Mouse (Mus musculus) thymus, postnatal 0 days (tissue): Measurements from ENCODE around the gene Esyt2. TPM values are rescaled to one million over a fixed set of nuclear protein-coding genes. Genes with fewer than 3 reads are reported as not detected.
A peak's percentile ranks its signal among the peaks of the same experiment; 100 is the strongest.
"Not testable (repeated sequence)": the region's sequence is repeated elsewhere in the genome, so short reads cannot be mapped to it uniquely, and the experiment has no call there.

Source experiments
- DNase-seq: peaks from one replicate; pipeline ENCODE4 v3.0.0-alpha.2; 2015; ENCODE audit warnings: low spot score
- polyA plus RNA-seq: library from polyadenylated mRNA; unstranded; fragments of >200 nt; fragmentation: Nextera tagmentation; extraction: Ambion mirVana; gene quantifications from 2 replicates; pipeline ENCODE4 v1.2.1, GENCODE M21; 2015

The Esyt2 gene
- polyA plus RNA-seq, result 19.5 and 23.6 TPM in 2 replicates

GRCm38 (mm10) chr12:116280653-116281364, at the start of gene Esyt2:
Gene Esyt2 (plus strand): TSS chr12:116281196.
- peak; percentile 99 for DNase-seq

- no peak for DNase-seq
These were observed 49.4 kb upstream of the Esyt2 start for GRCm38 (mm10) chr12:116231612-116232011.

DNA sequence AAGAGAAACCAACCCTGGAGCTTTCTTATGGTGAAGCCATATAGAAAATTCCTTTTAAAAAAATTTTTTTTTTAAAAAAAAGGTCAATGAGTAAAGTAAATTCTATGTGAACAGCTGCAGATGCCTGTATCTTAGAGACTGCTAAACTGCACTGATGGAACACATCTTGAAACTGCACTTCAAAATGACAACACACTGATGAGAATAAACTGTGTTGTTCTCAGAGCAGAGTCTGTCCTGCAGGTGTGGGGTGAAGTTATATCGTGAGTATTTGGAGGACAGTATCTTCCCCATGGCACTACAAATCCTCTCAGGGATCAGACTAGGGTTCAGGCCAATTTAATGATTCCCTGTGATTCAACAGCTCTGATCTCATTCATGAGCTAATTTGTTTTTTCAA, 48.9 kb upstream of the Esyt2 start:
- no peak for DNase-seq

DNA sequence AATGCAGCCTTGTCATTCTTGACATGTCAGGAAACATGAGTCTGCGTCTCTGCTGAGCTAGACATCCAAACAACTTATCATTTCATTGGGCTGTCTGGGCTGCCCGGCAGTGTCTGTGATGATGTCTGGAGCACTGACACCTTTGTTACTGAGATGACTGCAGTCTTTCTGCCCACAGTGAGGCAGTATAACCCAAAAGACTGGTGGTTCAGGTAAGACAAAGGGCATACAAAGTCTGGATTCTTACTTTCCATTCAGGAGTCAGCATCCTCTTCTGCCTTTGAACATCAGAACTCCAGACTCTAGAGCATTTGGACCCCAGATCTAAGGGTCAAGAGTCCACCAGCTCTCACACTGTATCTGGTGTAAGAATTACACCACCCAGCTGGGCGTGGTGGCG, 45.6 kb upstream of the Esyt2 start:
- DNase-seq, result peak; percentile 39

DNA sequence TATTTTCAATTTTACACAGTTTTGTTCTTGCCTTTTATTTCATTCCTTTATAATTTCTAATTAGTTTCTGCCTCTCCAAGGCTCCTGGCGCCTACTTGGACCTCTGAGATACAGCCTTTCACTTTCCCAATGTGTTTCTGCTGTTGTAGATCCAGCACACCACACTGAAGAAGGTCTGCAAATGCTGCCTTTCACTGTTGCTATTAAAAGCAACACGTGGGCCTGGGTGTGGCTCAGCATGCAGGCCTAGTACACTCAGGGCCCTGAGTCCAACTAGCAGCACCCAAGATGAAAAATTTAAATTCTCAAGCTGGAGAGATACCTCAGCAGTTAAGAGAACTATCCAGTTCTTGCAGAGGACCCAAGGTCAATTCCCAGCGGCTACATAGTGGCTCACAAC, 44.3 kb upstream of the Esyt2 start:
- no peak for DNase-seq

DNA sequence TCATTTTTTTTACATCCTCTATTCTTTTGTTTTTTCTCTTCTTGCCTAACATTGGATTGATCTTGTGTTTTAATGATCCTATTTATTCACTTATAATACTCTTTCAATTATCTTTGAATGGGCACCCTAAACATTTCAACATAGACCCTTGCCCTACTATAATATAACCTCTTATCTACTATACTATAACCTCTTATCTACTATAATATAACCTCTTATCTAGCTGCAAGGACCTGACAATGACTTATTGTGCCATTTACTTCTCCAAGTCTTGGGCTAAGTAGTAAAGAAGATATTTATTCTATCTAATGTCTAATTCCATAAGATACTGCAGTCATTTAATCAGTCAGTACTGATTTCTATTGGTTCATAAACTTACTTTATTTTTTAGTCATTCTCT, 42.6 kb upstream of the Esyt2 start:
- DNase-seq, result no peak

GRCm38 (mm10) chr12:116238803-116239202, 42.2 kb upstream of the Esyt2 start:
- DNase-seq, result no peak

GRCm38 (mm10) chr12:116244601-116245000, 36.4 kb upstream of the Esyt2 start:
- DNase-seq, result no peak

DNA sequence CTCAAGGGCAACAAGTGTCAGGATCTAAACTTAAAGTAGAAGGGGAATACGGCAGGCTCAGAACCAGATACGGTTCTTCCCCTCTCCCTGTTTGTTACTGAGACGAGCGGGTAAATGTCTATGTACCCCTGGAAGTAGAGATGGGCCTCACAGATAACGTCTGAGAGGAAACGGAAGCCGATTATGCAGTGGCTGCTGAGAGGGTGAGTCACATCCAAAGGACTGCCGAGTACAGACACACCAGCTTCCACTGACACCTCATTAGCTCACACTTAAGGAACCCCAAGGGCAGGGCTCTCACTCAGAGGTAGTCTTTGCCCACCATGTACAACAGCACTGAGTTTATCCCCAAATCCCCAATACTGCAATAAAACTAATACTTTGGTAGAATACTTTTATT, 26.3 kb upstream of the Esyt2 start:
- DNase-seq, result peak; percentile 77

GRCm38 (mm10) chr12:116255636-116256035, 25.4 kb upstream of the Esyt2 start:
- DNase-seq, result no peak

GRCm38 (mm10) chr12:116258321-116258720, 22.7 kb upstream of the Esyt2 start:
- no peak for DNase-seq

DNA sequence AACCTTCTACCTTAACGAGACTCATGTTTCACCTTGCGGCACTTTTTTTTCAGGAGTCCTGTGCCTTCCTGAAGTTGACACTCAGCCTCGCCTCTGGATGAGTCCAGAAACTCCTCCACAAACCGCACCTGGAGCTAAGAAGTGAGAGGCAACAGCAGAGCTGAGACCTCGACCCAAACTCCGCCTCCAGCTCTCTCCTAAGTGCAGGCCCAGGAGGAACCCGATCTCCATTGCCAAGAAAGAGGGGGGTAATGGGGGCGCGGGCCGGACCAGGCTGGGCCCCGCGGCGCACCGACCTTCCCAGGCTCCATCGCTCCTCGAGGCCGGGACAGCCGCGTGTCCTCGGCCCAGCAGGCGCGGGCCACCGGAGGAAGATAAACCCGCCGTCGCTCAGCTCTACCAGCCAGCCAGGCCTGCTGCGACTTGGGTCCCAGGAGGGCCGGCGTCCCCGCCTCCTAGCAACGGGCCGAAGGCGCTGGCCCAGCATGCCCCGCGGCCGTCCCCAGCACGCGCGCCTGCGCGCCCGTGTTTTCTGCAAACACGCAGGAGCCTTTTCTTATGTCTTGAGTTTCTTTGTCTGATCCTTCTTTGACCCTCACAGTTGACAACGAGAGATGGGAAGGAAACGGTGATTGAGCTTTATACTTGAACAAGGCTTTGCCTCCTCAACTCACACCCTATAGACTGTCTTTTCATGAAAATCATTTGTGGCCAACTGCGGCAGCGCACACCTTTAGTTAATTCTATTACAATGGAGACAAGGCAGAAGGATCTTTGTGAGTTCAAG, 18.2 kb upstream of the Esyt2 start, which contains the start of gene Wdr60:
Gene Wdr60, minus strand, starts transcription at position 468 of the 787 bp plus-strand sequence.
- DNase-seq, result peak; percentile 88

GRCm38 (mm10) chr12:116264756-116265155, 16.2 kb upstream of the Esyt2 start:
- no peak for DNase-seq

GRCm38 (mm10) chr12:116265275-116265674, 15.7 kb upstream of the Esyt2 start:
- DNase-seq, result no peak

DNA sequence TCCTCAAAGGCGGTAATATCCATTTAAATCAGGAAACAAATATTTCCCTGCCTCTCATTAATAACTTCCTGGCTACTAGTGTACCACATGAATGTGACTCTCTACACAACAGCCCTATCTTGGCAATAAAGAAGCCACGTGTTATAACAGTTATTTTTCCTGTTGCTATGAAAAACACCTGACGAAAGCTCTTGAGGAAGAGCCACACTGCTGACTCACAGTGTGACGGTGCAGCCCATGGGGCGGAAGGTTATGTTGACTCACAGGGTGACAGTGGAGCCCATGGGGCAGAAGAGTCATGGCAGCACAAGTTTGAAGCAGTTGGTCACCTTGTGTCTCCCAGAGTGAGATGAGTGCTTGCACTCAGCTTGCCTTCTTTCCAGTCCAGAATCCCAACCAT, 11.5 kb upstream of the Esyt2 start:
- no peak for DNase-seq

DNA sequence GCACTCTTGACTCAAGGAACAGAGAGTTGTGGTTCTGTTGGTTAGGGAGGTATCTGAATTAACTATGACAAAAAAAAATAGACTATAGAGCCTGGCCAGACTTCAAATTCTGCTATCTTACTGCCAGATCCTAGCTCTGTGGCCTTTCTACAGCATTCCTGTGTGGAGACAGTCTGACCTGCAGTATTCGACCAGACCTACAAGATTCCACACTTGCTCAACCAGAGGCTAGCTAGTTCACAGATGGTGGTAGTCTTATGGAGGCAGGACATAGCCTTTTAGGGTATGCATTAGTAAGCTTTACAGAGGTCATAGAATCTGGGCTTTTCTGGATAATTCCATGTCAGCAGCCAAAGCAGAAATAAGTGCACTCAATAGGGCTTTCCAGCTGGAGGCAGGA, 10.5 kb upstream of the Esyt2 start:
- no peak for DNase-seq

DNA sequence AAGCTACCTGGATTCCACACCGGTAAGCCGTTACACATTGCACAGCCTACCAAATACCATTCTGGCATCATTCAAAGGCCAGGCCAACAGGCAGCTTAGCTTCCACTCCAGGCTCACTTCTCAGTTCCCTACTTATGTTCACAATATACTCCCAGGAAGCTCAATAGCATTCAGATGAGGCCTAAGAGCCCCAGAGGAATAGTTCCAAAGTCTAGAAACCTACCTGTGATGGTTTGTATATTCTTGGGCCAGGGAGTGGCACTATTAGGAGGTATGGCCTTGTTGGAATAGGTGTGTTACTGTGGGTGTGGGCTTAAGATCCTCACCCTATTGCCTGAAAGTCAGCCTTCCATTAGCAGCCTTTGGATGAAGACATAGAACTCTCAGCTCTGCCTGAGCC, 9.9 kb upstream of the Esyt2 start:
- DNase-seq, result no peak

DNA sequence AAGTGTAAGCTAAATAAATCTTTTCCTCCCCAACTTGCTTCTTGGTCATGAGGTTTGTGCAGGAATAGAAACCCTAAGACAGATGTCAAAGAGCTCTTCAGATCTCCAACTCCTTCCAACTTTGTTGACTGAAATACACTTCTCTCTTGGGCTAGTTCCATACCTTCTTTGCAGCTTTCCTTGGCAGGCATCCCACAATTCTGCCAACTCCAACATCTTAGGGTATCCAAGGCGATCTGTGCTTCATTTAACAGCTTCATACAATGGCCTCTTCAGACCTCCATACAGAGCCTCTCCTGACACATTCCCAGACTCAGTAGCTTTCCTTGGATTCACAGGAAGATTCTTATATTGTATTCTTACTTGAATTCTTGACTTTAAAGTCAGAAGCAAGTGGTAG, 7.3 kb upstream of the Esyt2 start:
- DNase-seq, result no peak

DNA sequence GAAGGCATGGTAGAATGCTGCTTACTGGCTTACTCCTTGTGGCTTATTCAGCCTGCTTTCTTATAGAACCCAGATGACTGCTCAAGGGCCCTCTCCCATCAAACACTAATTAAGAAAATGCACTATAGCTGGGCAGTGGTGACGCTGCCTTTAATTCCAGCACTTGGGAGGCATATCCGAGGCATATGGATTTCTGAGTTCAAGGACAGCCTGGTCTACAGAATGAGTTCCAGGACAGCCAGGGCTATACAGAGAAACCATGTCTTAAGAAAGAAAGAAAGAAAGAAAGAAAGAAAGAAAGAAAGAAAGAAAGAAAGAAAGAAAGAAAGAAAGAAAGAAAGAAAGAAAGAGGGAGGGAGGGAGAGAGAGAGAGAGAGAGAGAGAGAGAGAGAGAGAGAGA, 5.9 kb upstream of the Esyt2 start, which contains the start of gene Gm11027:
Gene Gm11027, plus strand, starts transcription at position 301 of the 400 bp plus-strand sequence.
- DNase-seq, result not testable (repeated sequence)

DNA sequence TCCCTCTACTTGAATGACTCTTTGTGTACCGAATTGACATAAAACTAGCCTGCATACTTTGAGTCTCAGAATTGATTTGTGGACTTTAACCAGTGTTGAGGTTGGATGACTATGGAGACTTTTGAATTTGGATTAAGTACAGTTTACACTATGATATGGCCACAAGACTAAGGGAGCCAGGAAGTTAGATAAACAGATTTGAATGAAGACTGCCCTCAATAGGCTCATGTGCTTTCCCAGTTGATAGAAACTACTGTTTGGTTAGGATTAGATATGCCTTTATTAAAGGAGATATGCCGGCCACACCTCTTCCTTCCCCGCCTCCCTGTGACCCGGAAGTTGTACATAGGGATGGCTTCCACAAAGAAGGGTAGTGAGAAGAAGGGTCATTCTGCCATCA, 5.4 kb upstream of the Esyt2 start:
- no peak for DNase-seq

DNA sequence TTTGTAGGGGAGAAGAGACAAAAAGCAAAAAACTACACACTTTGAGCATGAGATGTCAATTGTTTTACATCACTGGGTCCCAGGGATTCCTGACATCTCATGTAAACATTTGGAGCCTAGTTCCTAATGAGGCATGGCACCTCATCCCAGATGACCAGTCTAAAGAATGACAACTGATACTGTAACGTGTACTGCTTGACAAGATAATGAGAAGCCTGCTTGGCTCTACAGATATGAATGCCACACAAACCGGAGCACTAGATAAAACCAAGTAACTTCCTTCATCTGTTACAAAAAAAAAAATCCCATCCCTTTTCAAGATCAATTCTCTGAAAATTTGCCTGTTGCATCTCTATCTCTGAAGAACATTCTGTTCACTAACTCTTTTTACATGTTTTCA, 4.0 kb upstream of the Esyt2 start:
- no peak for DNase-seq

DNA sequence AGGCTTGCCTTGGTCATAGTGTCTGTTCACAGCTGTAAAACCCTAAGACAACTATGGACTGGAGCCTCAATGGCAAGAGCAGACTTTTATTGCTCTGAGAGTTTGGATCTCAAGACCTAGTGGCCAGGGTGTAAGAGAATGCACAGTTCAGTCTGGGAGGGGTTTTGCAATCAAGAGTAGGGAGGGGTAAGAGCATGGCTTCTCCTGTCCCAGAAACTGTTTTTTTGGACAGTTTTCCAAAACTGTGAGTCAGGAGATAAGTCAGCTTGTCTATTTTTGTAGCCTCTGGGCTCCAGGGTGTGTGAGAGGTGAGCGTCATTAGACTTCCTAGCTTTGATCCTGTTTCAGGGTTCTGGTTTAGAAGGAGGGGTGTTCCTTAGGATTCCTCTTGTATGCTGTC, 2.5 kb upstream of the Esyt2 start:
- DNase-seq, result no peak

GRCm38 (mm10) chr12:116279181-116279580, 1.8 kb upstream of the Esyt2 start:
- no peak for DNase-seq
